ENCODE assay signal across 11 mouse cellular contexts in genomic region chr2:174007976-174008349, GRCm38 (mm10).
A peak's percentile ranks its signal among the peaks of the same experiment; 100 is the strongest.
DNase-seq lines count a peak whose midpoint lies in the region; ATAC-seq and TF ChIP-seq lines count a peak whose summit lies in the region.
"Had no signal": no experiment of that assay in that cellular context is flagged by ENCODE, and none has a peak within 500 bp of the region (broad histone marks: within the 10 kb centered on the region; RNA-seq: fewer than 3 reads in every experiment).

No protein-coding gene starts in this region.

- no peak overlapping the region for H3K9ac ChIP-seq in lung, embryonic 16.5 days (ENCODE audit: low read length)
- H3K9ac ChIP-seq in forebrain, embryonic 12.5 days, result no peak overlapping the region
- no peak overlapping the region for H3K9ac ChIP-seq in intestine, postnatal 0 days (ENCODE audit: low read depth, low read length)
- H3K9ac ChIP-seq in stomach, embryonic 16.5 days (ENCODE audit: low read length), result no peak overlapping the region
- H3K9ac ChIP-seq: liver, embryonic 15.5 days had no signal

- H3K27me3 ChIP-seq in lung, embryonic 16.5 days (ENCODE audit: control insufficient read depth, insufficient read depth, low read depth, low read length), result no peaks in the 10 kb centered on the region
- H3K27me3 ChIP-seq in forebrain, embryonic 12.5 days, result no peaks in the 10 kb centered on the region
- H3K27me3 ChIP-seq in intestine, postnatal 0 days (replicated peaks; ENCODE audit: control insufficient read depth, insufficient read depth, low read length), result no peaks in the 10 kb centered on the region
- no peaks in the 10 kb centered on the region for H3K27me3 ChIP-seq in stomach, embryonic 16.5 days (ENCODE audit: control insufficient read depth, insufficient read depth, low read length)
- H3K27me3 ChIP-seq: liver, embryonic 15.5 days had no signal

- H3K4me1 ChIP-seq in lung, embryonic 16.5 days (replicated peaks; ENCODE audit: control insufficient read depth, insufficient read depth, low read length), result no peaks in the 10 kb centered on the region
- no peaks in the 10 kb centered on the region for H3K4me1 ChIP-seq in lung, adult 2 months (ENCODE audit: control insufficient read depth, insufficient read depth, low read length)
- peaks cover 13% of the 10 kb centered on the region for H3K4me1 ChIP-seq in forebrain, embryonic 12.5 days
- no peaks in the 10 kb centered on the region for H3K4me1 ChIP-seq in intestine, postnatal 0 days (replicated peaks; ENCODE audit: control insufficient read depth, insufficient read depth, low read length)
- H3K4me1 ChIP-seq in stomach, embryonic 16.5 days (ENCODE audit: control insufficient read depth, insufficient read depth, low read length), result peaks cover 12% of the 10 kb centered on the region
- H3K4me1 ChIP-seq: liver, embryonic 15.5 days had no signal

- no peak overlapping the region for H3K4me3 ChIP-seq in lung, embryonic 16.5 days (ENCODE audit: low read length)
- no peak overlapping the region for H3K4me3 ChIP-seq in lung, adult 2 months (replicated peaks; ENCODE audit: extremely low read depth, low read depth, low read length)
- H3K4me3 ChIP-seq in forebrain, embryonic 12.5 days (replicated peaks), result no peak overlapping the region
- H3K4me3 ChIP-seq in intestine, postnatal 0 days (ENCODE audit: low read depth, low read length), result no peak overlapping the region
- H3K4me3 ChIP-seq in stomach, embryonic 16.5 days (replicated peaks; ENCODE audit: low read length), result no peak overlapping the region
- H3K4me3 ChIP-seq: liver, embryonic 15.5 days had no signal

- DNase-seq in lung, adult 2 months, result no peak
- DNase-seq in B cell, adult 2 months, result no peak
- DNase-seq in adrenal gland, adult 18-20 months (ENCODE audit: low spot score in 2 of 2), result no peak
- DNase-seq: cerebellum, postnatal 36 days; kidney, adult 18-20 months; layer of hippocampus, postnatal 36 days had no signal

- no peak for TF ChIP-seq CTCF in lung, adult 2 months (IDR thresholded peaks at IDR 0.05; ENCODE audit: insufficient read depth, low read length)
- TF ChIP-seq CTCF in intestine, postnatal 0 days (IDR thresholded peaks at IDR 0.05; ENCODE audit: low read depth), result no peak

- WGBS in lung, embryonic 16.5 days, result 82% methylated on average over 2 of the region's 2 CpGs
- 73% methylated on average over 2 of the region's 2 CpGs for WGBS in lung, adult 2 months
- WGBS in forebrain, embryonic 12.5 days, result 53% methylated on average over 2 of the region's 2 CpGs
- 44% methylated on average over 2 of the region's 2 CpGs for WGBS in intestine, postnatal 0 days
- 56% methylated on average over 2 of the region's 2 CpGs for WGBS in stomach, embryonic 16.5 days

- no peak overlapping the region for H3K4me2 ChIP-seq in lung, embryonic 16.5 days (ENCODE audit: low read depth, low read length)
- H3K4me2 ChIP-seq in forebrain, embryonic 12.5 days, result 0 out of 2 replicates have a peak overlapping the region, but pooled peaks have one; percentile 0
- H3K4me2 ChIP-seq in intestine, postnatal 0 days (replicated peaks; ENCODE audit: low read depth), result 0 out of 2 replicates have a peak overlapping the region, but pooled peaks have one; percentile 6
- H3K4me2 ChIP-seq in stomach, embryonic 16.5 days (ENCODE audit: low read depth, low read length), result no peak overlapping the region
- H3K4me2 ChIP-seq: liver, embryonic 15.5 days had no signal

- no peak overlapping the region for H3K27ac ChIP-seq in lung, embryonic 16.5 days (ENCODE audit: low read length)
- peak overlapping the region; percentile 50; the same call in 1 of the 2 replicates for H3K27ac ChIP-seq in forebrain, embryonic 12.5 days
- H3K27ac ChIP-seq in intestine, postnatal 0 days (ENCODE audit: low read depth, low read length), result no peak overlapping the region
- peak overlapping the region; percentile 89 for H3K27ac ChIP-seq in stomach, embryonic 16.5 days (ENCODE audit: low read length)
- H3K27ac ChIP-seq: liver, embryonic 15.5 days had no signal

- TF ChIP-seq POLR2A in lung, adult 2 months (IDR thresholded peaks at IDR 0.05; ENCODE audit: borderline replicate concordance, extremely low read depth, low read depth, low read length), result no peak

- peaks cover 7% of the 10 kb centered on the region; the same call in 1 of the 2 replicates for H3K9me3 ChIP-seq in lung, embryonic 16.5 days (ENCODE audit: control insufficient read depth, low read length)
- H3K9me3 ChIP-seq in forebrain, embryonic 12.5 days, result 0 out of 2 replicates have a peak, but pooled peaks cover 5% of the 10 kb centered on the region
- H3K9me3 ChIP-seq in intestine, postnatal 0 days (ENCODE audit: control insufficient read depth), result no peaks in the 10 kb centered on the region
- H3K9me3 ChIP-seq in stomach, embryonic 16.5 days (replicated peaks; ENCODE audit: control insufficient read depth, low read length), result peaks cover 14% of the 10 kb centered on the region; the same call in 1 of the 2 replicates
- H3K9me3 ChIP-seq: liver, embryonic 15.5 days had no signal

- no peaks in the 10 kb centered on the region for H3K36me3 ChIP-seq in lung, embryonic 16.5 days (ENCODE audit: control insufficient read depth, insufficient read depth, low read length)
- H3K36me3 ChIP-seq in forebrain, embryonic 12.5 days (replicated peaks), result no peaks in the 10 kb centered on the region
- no peaks in the 10 kb centered on the region for H3K36me3 ChIP-seq in intestine, postnatal 0 days (ENCODE audit: control insufficient read depth, insufficient read depth)
- no peaks in the 10 kb centered on the region for H3K36me3 ChIP-seq in stomach, embryonic 16.5 days (ENCODE audit: control insufficient read depth, insufficient read depth, low read length)
- H3K36me3 ChIP-seq: liver, embryonic 15.5 days had no signal

- peak; percentile 20; the same call in 1 of the 2 replicates for ATAC-seq in lung, embryonic 16.5 days (ENCODE audit: low read depth)
- ATAC-seq in forebrain, embryonic 12.5 days (ENCODE audit: low FRiP score), result no peak
- ATAC-seq in intestine, postnatal 0 days, result no peak
- ATAC-seq in stomach, embryonic 16.5 days (ENCODE audit: insufficient read depth, low FRiP score), result no peak

Comparison
In these comparisons a context has a peak if more than half of its experiments do, and no peak if none do; other contexts are left out.
1. H3K27ac ChIP-seq: peak in forebrain, embryonic 12.5 days (single experiment) and stomach, embryonic 16.5 days (single experiment); none in lung, embryonic 16.5 days (single experiment) and intestine, postnatal 0 days (single experiment).
2. H3K4me2 ChIP-seq: peak in forebrain, embryonic 12.5 days (single experiment) and intestine, postnatal 0 days (single experiment); none in lung, embryonic 16.5 days (single experiment) and stomach, embryonic 16.5 days (single experiment).